Mouse (Mus musculus) embryo, embryonic 11 days (tissue): ENCODE data around the gene Ezr.

Experiments
- DNase-seq: peaks from one replicate; pipeline ENCODE4 v3.0.0-alpha.2; 2015

Ezr gene

DNA sequence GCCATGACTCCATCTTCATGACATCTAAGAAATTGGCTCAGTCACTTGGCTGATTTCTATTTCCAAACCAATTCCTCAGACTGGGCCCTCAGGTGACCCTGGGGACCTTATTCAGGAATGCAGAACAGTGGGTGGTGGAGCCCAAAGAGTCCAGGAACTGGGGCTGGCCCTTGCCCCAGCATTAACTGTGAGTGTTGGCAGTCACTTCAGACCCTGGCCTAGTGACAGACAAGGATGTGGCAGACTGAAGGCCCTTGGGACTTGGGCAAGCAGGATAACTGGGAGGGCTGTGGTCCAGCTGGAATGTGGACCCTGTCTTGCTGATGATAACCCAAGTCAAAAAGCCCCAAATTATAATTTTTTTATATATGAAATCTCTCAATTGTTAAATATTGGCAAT is 6.5 kb upstream of the Ezr start:
- no peak for DNase-seq

DNA sequence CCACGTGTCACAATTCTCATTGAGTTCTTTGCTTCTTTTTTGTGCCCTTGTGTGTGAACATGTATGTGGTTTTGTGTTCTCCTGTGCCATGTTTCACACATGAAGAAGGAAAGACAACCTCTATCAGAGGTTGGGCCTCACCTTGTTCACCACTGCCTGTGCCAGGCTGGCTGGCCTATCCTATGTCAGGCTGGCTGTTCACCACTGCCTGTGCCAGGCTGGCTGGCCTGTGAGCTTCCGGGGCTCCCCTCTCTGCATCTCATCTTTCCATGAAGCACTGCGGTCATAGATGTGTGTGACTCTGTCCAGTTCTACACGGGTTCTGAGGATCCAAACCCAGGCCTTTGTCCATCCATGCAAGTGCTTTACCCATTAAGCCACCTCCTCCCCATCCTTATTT is 4.7 kb upstream of the Ezr start:
- DNase-seq: no peak

DNA sequence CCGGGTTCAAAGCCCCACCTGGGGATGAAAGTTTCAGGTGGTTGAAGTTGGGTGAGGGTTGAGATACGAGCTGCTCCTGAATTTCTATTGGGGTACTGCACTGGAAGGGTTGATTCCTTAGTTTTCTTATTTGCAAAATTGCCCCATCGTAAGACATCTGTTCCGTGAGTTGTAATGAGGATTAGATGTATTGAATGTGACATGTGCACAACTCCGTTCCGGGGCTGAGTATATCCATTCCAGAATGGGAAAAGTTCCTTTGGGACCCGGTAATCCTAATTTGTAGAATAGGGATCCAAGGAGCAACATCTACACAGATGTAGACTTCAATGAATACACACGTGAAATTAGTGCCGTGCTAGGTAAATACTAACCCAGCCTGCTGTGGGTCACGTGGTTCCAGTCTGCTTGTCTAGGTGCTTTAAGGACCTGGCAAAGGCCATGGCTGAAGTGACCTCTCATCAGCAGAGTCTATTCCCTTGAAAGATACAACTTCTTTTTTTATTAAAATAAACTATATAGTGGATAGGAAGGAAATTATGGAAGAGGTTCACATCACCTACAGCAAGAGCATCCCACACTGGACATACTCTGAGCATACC is 1.3 kb upstream of the Ezr start:
- DNase-seq: no peak

DNA sequence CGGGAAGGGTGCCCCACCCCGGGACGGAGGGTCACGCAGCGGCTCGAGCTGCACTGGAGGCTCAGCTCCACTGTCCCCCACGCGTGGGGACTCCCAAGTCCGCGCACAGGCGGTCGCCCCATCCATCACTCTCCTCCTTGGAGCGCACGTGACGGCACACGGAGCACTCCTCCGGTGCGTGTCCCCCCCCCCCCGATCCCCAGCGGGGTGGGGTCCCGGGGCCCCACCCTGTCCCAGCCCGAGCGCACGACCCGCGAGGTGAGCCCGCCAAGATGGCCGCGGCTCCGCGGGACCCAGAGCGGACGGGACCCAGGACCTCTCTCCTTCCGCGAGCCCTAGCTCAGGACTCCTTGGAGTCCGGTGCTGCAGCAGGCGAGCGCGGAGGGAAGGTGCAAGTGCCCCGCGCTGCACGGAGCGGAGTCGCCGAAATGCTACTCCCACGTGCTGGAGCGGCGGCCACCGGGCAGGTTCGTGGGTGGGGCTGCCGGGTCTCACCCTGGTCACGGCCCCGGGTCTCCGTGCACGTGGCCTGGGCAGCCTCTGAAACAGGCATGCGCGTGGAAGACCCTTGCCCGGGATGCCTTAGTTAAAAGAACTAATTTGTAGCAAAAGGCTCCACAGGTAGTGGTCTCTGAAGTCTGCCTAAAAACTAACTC is 550 bp upstream of the Ezr start:
- DNase-seq: peak; percentile 83

DNA sequence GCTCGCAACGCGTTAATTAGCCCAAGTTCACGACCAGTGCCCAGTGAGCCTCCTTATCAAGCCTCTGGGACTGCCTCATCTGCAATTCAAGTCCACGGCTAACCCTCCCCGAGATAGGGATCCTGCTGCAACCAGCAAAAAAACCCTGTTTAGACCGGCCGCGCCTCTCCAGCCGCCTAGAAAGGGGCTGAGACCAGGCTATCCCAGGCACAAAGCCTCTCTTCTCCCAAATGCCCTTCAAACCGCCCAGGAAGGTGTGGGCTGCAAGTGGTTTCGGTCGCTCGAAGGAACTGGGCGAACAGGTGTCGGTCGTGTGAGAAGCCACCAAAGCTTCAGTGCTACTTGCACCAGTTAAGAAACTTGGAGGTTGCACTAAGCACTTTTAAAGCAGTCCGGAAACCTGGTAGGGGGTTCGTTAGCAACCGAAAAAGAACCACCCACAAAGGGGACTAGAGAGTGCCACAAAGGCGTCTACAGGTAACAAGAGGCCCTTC is 504 bp downstream of the Ezr start:
- peak; percentile 52 for DNase-seq

DNA sequence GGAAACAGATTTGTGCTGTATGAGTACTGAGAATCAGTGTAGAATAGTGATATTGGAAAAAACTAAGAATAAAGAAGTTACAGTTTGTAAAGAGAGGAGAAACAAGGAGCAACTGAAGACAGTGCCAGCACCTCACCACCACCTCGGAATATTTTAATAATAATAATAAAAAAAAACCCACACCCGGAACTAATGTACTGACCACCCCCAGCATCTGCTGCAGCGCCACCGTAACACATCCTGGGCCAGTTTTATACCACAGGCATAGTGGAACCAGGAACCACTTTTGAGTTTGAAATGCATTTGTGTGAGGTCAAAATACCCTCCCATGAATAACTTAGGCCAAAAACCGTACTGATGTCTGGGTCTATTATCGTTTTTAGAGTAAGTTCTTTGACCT is 1.3 kb downstream of the Ezr start:
- no peak for DNase-seq

DNA sequence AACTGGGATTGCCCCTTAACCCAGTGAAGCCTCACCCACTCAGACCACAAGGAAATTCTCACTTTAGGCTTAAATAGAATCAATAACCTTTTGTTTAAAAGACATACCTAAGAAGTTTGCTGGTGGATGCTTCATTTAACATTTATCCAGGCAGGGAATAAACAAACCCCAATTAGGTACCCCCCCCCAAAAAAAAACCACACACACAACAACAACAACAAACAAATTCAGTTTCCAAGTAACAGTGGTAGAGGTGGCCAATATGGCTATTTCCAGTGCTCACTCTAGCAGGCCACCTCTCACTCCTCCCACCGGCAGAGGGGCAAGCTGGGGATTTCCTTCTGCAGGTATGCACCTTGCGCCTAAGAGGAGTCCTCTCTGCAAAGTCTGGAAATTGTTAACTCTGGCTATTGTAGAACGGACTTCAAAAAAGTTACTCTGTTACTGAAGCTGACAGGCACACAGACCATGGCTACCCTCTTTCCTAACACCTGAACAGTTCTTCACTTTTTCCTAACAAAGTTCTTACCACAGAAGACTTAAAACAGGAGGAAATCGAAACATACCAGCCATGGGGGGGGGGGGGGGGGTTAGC is 2.0 kb downstream of the Ezr start:
- no peak for DNase-seq

DNA sequence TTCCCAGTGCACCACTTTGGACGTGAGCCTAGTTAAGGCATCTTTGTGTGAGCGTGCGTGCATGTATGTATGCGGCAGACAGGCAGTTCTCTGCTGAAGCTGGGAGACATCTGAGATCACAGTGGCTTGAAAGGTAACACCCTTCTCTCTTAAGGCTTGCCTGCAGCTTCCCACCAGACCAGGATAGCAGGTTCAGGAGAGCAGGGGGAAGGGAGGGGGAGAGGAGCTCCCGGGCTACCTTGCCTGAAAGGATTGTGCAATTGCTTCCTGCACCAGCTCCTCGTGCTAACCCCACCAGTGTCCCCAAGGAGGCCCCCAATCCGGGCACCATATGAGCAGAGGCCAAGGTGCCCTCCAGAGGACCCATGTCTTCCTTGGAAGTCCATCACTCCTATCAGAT is 3.0 kb downstream of the Ezr start:
- no peak for DNase-seq

DNA sequence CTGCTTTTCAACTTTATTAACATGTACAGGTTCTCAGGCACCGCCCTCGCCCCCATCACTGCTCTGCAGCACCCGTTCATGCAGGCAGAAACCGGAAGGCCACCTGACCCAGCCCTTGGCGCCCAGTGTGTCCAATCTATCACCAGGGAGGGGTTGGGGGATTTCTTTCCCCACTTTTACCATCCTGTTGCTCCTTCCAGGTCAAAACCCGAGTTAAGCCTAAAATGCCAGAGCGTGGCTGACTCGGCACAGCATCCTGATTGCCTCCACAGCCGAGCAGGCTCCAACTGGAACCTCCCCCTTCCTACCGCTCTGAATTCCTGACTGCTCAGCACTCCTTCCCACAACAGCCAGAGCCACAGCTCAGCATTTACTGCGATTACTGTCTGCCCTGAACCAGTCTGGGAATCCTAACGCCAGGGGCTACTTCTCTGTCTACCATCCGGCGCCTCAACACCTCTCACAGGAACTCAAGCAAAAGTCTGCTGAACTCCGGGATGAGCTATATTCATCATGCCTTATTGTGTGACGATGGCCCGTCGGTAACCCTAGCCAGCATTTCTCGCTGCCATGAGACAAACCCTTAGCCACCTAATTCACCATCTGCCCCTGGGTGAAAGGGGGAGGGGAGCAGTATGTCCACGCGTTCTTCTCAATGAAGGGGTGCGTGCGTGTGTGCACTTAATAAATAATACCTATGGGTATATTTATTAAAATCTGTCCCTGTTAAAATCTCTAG is 3.6 kb downstream of the Ezr start:
- peak; percentile 77 for DNase-seq

DNA sequence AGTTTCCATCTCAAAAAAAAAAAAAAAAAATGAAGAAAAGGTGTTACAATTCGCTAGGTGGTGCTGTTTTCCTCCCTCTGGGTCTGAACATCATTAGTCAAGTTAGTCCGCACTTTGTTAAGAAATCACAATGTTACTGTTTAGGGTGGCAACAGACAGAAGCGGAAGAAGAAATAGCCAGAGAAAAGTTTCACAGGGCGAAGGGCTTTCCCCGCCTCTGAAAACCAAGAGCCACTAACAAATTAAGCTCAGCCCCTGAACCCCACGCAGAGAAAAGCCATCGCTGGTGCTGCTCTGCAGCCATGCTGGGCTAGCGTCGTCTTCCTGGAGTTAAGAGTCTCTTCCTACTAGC is 4.3 kb downstream of the Ezr start:
- DNase-seq: peak; percentile 76

DNA sequence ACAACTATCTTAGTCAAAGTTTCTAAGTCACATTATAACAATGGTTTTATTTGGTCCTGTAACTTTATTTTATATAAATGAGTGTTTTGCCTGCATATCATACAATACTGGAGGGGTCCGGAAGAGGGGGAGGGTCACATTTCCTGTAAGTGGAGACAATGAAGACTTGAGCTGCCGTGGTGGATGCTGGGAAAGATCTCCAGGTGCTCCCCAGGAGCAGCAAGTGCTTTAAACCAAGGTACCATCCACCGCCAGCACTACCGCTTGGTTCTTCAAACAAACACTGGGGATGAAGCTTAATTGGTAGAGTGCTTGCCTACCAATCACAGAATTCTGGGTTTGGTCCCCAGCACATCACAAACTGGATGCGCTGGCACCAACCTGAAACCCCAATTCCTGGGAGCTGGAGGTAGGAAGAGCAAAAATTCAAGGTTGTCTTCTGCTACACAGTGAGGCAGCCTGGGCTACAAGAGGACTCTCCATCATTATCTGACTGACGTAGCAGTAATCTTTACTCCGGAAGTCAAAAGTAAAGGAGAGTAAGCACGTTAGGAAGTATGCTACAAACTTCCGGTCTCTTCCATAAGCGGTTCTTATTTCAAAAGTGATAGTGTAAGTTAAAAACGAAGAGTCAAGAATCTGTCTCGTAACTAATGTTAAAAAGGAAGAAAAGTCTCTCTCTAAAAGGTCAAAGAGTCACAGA is 4.8 kb downstream of the Ezr start:
- DNase-seq: no peak

DNA sequence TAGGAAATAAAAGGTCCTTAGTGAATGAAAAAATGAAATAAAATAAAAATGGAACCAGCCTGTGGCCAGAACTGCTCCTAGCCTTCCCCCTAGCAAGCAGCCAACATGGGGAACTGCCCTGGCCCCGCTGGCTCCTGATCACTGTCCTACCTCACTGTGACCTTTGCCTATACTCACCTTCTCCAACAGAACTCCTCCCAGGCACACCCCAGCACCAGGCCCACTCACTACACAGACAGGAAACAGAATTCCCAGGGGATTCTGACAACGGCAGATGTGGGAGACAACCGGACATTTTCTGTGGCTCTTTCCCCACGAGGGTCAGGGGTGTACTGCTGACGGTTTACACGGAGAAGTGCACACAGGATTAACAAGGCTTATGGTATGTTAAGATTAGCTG is 5.5 kb downstream of the Ezr start:
- no peak for DNase-seq

DNA sequence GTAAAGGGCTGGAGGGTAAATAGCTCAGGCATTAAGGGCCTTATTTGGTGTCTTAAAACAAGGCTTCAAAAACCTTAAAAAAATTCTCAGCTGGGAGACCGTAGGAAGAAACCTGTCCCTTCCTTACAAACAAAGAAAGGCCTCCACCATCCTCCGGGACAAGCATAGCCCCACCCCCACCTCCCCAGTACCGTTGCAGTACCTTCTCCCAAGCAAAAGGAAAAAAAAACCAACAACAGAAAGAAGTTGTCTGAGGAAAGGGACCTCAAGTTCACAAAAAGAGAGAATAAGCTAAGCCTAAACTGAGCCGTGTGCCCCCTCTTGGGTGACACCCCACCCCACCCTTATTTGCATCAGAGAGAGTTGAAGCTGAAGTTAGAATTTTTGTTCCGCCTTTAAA is 6.0 kb downstream of the Ezr start:
- no peak for DNase-seq

DNA sequence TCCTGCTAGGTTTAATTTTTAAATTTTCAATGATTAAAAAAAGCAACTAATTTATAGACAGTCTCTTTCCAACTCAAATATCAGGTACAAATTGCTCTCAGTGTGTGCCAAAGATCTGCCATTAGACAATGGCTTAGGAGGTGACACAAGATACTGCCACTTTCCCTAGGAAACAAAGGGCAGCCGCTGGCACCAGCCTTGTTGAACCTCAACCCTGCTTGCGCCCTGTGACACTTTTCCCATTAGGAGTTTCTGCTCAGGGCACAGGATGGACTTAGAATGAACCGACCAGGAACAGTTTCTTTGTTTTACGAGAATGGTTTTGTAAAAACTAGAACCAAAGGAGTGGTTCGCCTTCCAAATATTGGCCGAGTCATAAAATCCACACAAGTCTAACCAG is 6.5 kb downstream of the Ezr start:
- no peak for DNase-seq

DNA sequence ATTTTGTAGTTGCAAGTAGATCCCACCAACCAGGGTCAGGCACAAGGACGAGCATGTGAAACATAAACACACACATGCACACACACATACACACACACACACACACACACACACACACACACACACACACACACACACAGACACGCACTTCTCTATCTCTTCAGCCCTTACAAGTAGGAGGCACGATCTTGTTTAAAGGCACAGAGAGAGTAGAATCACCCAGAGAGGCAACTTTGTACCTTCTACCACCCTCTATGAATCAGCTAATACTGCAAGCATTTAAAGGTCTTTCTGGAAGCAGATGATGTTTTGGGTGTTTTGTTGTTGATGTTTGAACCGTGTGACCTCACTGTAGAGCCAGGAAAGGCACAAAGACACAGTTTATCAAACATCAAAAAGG is 6.9 kb downstream of the Ezr start:
- no peak for DNase-seq

DNA sequence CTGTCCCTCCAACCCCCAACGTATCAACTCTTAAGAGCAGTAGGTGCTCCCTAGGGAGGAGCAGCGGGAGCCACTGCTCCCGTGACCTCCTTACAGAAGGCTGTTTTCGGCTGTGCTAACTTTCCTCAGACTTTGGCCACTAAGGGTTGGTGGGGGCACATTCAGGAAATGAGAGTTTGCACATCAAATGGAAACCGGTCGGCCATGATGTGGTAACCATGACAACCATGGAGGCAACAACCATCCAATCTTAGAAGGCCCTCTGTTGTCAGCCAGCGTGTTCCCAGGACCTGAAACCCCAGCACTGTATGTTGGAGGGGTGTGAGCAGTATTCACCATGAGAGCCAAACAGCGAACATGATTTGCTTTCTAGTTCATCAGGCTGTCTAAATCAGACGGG is 7.4 kb downstream of the Ezr start:
- DNase-seq: no peak

DNA sequence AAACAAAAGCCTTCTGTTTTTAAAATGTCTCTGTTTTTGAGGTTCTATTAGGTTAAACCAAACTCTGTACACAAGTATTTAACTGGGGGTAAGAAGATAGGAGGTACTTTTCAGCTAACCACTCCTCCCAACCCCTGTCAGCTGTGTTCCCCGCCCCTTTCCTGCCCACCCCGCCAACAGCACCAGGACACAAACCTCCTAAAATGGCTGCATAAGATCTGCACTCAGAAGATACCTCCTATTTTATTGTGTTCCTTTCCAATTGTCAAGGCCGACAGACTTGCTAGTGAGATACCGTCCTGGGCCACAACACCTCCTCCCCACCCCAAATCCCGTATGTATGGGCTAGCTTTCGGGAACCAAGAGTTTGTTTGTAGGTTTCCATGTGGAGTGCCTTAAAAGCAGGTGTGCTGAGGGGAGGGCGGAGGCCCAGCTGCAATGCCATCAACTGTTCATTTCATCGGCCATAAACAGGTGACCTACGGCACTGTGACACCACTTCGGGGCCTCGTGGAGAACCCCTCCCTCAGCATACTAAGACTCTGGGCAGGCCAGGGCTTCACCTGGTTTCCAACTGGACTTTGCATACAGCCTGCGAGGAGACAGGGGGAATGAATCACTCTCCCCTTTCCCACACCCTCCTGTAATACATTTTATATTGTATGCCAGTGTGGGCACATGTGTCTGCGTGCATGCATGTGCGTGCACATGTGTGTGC is 9.2 kb downstream of the Ezr start:
- no peak for DNase-seq

DNA sequence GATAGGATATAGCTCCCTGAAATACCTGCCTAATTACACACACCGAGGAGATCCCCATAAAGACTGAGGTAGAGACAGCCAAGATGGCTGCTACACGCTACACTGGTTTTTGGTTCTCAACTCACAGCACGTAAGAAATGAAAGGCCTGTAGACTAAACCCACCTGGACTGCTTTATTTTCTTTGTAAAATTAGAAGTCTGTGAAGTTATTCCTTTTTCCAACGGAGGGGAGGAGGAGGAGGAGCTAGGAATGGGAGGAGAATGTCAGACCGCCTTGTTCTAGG is 10.2 kb downstream of the Ezr start:
- no peak for DNase-seq

DNA sequence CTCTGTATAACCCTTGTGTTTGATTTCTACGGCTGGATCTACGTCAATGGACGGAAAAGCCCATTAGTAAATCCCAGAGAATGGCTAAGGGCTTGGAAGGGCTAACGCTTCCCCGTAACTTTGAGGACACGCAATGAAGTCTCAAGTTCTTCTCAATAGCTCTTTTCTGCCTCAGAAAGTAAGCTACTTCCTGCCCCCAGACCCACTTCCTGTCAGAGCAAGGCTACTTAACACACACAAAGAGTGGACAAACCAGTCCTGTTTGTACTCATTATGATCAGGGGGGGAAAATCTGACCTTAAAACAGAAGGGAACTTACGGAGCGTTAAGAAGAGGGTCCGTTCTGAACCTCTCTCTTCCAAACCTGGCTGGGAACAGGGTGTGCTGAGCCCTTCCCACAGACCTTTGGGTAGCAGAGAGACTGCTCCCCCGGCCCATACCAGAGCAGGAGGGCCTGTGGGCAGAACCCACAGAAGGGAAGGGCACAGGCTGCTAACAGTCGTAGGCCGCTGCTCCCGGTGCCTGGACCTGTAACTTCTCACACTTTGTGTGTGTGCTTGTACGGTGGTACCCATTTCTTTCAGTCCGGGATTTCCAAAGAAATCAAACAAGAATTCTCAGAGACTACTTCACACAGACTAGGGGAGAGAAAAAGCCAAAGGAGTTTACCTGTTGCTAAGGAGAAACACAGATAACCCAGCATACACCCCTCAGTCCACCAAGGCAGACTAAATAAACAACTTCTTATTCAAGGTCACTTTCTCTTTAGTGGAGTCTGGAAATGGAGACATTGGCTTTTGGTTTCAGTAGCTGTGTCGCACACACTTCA is 10.7 kb downstream of the Ezr start:
- no peak for DNase-seq

DNA sequence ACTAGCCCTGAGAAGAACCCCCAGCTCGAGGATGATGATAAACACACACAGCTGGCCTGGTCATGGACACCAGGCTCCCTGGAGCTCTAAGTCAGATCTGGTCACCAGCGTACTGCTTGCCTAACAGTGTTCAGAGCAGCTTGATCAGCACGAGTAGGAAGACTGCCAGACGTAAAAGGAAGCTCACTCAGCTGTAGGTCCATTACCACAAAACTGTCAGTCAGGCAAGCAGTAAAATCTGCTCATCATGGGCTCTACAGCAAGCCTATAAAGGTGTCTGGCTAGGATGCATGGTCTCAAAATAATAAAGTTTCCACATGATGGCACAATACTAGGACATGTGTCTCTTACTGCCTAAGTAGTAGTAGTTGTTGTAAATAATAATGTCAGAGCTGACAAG is 13.0 kb downstream of the Ezr start:
- DNase-seq: no peak

DNA sequence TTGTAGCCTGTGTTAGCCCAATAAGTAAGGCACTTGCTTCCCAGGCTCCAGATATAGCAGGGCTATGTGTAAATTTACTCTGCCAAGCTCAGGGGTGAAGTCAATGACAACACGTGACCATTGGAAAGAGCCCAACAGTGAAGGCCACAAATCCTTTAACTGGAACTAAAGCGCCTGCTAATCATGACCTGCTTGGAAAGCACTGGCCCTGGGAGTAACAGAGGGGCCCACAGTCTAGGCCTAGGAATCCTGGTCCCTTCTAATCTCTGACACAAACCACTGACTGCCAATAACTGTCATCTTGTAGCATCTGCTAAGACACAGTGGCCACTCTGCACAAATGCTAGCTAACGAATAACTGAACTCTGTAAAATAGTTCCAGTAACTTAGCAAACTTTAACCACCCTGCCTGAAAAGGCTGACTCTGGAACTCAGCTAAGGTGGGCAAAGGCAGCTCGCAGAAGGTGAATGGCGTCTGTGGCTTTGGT is 14.2 kb downstream of the Ezr start:
- DNase-seq: no peak

DNA sequence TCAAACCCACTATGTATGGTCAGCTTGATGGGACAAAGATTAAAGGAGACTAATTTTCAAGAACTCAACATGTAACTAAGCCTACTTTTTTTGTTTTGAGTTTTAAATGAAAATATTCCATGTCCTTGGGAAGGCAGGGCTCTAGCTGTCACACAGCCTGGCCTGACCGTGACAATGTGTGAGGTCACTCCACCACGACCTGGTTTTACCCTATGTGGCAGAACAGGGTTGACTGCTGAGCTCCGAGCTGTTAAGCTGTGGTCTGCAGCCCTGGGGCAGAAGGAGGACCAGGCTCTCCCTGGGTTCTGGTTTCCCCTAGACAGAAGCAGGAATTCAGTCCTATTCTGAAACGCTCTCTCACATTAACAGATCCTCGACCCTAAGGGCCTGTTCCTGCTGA is 14.8 kb downstream of the Ezr start:
- no peak for DNase-seq
